Mouse (Mus musculus): Measurements from ENCODE around the gene D830030K20Rik.
"Not testable (repeated sequence)": the region's sequence is repeated elsewhere in the genome, so short reads cannot be mapped to it uniquely, and the experiment has no call there.

Gene D830030K20Rik

DNA sequence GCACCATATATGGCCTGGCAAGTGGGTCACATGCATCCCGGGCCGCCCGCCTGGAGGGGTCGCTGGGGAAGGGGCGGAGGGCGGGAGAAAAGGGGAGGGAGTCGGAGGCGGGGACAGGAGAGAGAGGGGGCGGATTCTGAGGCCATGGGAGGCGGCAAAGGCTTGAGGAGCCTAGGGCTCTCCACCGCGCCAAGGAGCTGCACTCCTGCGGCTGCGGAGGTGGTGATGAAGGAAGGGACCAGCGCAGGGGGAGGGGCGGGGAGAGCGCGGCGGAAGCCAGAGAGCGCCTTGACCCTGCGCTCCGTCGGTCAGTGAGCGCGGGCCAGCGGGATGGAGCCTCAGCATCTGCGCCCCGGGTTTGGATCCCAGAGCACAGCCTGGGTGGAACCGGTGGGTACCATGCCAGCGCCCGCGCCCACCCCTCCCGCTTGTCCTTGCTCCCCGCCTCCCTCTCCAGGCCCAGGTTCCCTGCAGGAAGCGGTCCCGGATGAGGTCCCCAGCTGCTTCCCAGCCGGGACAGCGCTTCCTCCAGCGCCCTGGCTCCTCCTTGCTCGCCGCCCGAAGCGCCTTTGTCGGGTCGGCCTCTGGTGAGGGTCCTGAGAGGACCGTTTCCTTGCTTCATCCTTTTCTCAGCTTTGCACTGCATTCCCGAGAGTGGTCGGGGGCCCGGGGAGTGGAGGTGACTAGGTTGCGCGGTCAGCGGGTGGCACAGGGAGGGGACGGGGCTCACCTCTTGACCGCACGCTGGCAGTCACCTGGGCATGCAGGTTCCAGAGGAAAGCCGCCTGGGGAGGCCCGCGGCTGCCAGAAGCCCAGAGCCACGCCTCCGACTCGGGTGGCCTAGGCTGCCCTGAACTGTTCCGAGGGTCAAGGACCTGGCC, at the start of gene D830030K20Rik:
TSS of gene D830030K20Rik (plus strand) at position 217 of the 881 bp plus-strand sequence.
- peak; percentile 3 for DNase-seq

DNA sequence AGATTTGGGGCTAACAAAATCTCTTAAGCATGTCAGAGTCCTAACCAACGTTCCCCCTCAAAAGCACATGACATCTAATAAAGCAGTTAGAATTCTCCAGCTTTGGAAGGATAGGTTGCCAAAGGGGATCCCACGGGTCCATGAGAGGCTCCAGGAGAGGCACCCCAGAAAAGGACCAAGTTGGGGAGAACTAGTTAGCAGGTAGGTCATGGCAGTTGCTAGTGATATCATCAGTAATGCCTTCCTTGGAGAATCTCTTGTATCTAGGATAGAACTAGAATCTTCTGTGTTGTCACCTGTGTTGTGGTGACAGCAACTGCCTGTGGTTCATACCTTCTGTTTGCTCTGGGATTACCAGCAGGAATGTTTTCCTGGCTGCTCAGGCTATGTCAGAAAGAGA, 20.3 kb upstream of the D830030K20Rik start, which contains the start of gene Gm5795:
TSS of gene Gm5795 (plus strand) at position 301 of the 400 bp plus-strand sequence.
- DNase-seq: not testable (repeated sequence)

DNA sequence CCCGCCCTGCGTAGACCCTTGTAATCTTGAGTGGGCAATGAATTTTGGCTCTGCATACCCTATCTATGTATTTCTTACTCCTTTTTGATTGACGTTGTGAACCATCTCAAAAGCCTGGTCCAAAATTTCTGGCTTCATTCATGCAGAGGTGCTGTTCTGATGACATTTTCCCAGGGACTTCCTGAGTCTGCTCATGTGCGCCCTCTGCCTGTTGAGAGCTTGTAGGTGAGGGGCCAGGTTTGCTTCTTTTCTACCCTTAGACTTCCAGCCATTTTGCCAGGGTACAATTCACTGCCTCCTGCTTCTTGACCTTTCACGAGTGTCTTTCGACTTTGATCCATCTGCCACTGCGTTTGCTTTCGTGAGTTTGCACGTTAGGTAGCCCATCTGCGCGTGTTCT, 1.1 kb downstream of the D830030K20Rik start:
- DNase-seq: peak; percentile 21

- DNase-seq: not testable (repeated sequence)
Measured at GRCm38 (mm10) chr14:3262531-3262930, 54.2 kb downstream of the D830030K20Rik start.

Data from right cerebral cortex, postnatal 4 days (tissue).